Mouse (Mus musculus): ENCODE results near the gene Upf2.

Upf2 gene

GRCm38 (mm10) chr2:5950766-5951595, at the start of gene Upf2:
TSS of gene Upf2 (plus strand) at chr2:5951469.
- DNase-seq (ENCODE audit: low spot score), result peak; percentile 95

DNA sequence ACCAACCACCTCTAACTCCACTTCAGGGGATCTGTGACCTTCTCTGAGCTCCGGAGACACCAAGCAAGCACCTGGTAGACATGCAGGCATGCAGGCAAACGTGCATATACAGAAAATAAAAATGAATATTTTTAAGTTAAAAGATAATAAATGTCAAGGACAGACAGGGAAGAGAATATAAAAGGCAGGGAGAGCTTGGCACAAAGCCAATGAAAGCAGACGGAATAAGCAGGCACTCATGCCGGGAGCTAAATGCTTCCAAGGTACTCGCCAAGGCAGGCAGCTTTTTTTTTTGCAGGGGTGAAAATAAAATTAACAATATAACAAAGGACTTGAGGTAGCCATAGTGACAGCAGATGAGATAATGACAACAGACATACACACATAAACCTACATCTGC, 45.2 kb upstream of the Upf2 start:
- peak; percentile 66 for DNase-seq (ENCODE audit: low spot score)

GRCm38 (mm10) chr2:5906625-5907024, 44.6 kb upstream of the Upf2 start:
- no peak for DNase-seq (ENCODE audit: low spot score)

GRCm38 (mm10) chr2:5911282-5911965, 39.8 kb upstream of the Upf2 start:
- DNase-seq (ENCODE audit: low spot score), result no peak

DNA sequence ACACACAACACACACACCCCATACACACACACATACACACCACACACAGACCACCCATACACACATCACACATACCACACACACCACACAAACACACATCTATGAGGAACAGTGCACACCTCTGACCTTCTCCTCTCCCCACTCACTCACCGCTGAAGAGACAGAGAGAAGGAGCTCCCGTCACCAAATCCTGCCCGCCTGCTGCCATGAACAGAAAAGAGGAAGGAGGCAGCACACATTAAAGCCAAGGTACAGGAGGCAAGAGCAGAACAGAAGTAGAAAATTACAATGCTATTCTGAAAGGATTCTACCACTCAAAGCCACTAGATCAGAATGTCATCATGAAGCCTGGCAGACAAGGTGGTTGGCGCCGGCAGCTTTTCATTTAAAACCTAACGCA, 28.4 kb upstream of the Upf2 start:
- DNase-seq (ENCODE audit: low spot score), result no peak

DNA sequence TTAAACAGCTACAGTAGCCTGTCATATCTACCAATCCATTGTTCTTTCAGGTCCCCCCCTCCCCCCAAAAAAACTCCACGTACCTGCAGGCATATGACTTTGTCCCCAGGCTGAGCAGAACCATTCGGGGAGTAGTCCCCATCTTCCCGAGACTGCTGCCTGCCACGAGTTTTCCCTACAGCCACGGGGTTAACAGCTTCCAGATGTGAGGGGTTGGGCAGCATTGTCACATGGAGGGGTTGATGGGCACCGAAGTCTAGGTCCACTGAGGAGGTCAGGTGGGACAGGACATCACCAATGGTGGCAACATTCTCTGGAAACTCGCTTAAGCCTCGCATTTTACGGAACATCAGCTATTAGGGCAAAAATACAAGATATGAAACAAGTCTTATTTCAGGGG, 27.5 kb upstream of the Upf2 start:
- no peak for DNase-seq (ENCODE audit: low spot score)

DNA sequence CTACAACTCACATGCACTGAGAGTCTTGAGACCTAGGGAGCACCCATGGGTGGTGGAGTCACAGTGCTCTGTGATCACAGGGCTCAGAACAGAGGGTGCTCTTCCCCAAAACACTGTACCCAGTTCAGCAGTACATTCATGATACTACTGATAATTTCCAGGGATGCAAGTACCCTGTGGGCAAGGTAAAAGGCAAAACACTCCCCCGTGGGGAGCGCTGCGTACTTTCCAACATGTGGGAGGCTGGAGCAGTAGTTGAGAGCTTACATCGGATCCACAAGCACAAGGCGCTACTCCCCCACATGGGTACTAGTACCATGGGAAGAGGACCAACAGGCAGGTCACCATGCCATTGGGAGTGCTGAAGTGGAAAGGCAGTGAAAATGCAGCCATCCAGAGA, 23.8 kb upstream of the Upf2 start:
- DNase-seq (ENCODE audit: low spot score), result no peak

GRCm38 (mm10) chr2:5929793-5930192, 21.5 kb upstream of the Upf2 start:
- DNase-seq (ENCODE audit: low spot score), result no peak

DNA sequence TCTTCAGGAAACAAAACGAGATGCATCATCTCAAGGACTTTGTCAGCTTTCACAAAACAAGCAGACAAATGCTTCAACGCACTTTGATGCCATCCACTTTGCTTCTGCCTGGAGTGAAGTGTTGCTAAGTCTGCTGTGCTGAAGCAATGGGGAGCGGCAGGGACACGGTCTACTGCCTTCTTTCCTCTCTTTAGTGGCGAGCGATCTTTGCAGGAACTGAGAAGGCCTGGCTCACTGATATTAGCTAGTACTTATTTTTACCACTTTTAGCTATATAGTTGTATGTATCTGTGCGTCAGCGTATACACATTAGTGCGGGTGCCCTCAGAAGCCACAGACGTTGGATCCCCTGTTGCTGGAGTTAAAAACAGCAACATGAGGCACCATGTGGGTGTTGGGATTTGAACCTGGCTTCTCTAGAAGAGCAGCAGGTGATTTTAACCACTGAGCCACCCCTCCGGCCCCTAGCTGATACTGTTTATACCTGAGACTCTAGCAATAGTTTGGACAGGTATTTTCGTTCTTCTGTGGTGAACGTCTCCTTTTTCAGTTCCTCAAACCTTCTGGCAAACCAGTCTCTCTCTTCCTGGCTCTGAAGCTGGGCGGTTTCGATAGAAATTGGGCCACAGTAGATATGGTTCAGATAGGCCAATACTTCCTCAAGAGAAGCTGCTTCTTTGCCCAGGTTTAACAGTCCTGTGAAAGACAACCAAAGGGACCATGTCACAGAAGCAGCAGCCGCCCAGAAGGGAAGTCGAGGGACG, 20.8 kb upstream of the Upf2 start:
- DNase-seq (ENCODE audit: low spot score), result no peak

DNA sequence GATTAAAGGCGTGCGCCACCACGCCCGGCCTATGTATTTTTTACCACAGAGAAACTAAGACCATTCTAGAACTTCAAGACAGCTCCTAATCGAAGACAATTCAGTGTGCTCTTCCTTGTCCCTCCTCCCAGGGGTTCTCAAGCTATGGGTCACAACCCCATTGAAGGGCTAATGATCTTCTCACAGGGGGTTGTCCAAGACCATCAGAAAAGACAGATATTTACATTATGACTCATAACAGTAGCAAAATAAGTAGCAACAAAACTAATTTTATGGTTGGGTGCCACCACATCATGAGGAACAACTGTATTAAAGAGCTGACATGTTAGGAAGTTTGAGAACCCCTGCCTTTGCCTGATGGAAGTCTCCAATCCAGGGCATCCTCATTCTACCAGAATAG, 19.3 kb upstream of the Upf2 start:
- DNase-seq (ENCODE audit: low spot score), result no peak

DNA sequence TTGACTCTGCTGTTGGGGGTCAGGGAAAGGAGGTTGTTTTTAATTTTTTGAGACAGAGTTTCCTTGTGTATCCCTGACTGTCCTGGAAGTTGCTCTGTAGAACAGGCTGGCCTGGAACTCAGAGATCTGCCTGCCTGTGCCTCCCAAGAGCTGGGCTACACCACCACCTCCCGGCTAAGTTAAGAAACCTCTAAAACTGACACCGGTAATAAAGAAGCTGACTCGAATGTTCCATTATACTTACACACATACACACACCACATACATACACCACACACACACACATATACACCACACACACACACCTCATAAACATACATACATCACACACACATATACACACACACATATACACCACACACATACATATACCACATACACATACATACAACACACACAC, 16.3 kb upstream of the Upf2 start:
- no peak for DNase-seq (ENCODE audit: low spot score)

GRCm38 (mm10) chr2:5936068-5936467, 15.2 kb upstream of the Upf2 start:
- DNase-seq (ENCODE audit: low spot score), result no peak

GRCm38 (mm10) chr2:5936550-5936949, 14.7 kb upstream of the Upf2 start:
- no peak for DNase-seq (ENCODE audit: low spot score)

- DNase-seq (ENCODE audit: low spot score), result no peak
These were observed 11.9 kb upstream of the Upf2 start for GRCm38 (mm10) chr2:5939319-5939718.

GRCm38 (mm10) chr2:5939911-5940310, 11.4 kb upstream of the Upf2 start:
- DNase-seq (ENCODE audit: low spot score), result no peak

DNA sequence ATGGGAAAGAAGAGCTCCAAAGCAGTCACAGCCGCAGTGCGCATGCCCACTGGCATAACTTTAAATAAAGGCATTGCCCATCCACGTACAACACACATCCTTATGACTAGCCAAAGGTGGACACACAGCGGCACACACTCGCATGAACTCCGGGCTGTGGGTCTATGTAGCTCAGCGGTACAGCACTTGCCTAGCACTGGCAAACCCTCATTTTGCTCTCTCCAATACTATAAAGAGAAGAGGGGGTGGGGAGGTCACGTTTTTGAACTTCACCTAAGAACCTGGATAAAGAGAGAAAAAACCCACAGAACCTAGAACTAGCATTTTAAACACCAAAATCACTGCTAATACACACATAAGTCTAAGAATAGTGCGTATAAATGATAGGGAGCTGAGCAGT, 10.3 kb upstream of the Upf2 start:
- DNase-seq (ENCODE audit: low spot score), result no peak

DNA sequence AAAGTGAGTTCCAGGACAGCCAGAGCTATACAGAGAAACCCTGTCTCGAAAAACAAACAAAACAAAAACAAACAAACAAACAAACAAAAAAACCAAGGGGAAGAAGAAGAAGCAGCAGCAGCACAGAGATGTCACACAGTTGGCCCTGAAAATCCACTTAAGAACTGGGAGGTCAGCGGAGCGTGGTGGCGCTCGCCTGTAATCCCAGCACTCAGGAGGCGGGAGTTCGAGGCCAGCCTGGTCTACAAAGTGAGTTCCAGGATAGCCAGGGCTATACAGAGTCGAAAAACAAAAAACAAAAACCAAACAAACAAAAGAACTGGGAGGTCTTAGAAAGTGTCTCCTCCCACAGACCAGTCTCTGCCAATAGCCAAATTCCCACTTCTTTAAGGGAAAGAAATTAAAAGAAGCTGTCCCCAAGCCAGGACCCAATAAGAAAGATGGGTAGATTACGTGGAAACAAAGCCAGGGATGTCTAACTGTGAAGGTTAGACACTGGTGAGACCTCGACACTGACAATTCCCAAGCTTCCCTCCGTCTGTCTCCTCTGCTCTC, 9.3 kb upstream of the Upf2 start:
- DNase-seq (ENCODE audit: low spot score), result no peak

- DNase-seq (ENCODE audit: low spot score), result peak; percentile 68
These were observed 8.7 kb upstream of the Upf2 start, which contains the start of gene Dhtkd1 for GRCm38 (mm10) chr2:5942416-5943032. TSS of gene Dhtkd1 (minus strand) at chr2:5942792.

GRCm38 (mm10) chr2:5943071-5943470, 8.2 kb upstream of the Upf2 start:
- DNase-seq (ENCODE audit: low spot score), result no peak

- no peak for DNase-seq (ENCODE audit: low spot score)
These were observed 5.6 kb upstream of the Upf2 start for GRCm38 (mm10) chr2:5945629-5946028.

- no peak for DNase-seq (ENCODE audit: low spot score)
These were observed 4.4 kb upstream of the Upf2 start for GRCm38 (mm10) chr2:5946876-5947275.

- DNase-seq (ENCODE audit: low spot score), result no peak
These were observed 2.3 kb upstream of the Upf2 start for GRCm38 (mm10) chr2:5948964-5949363.

All from layer of hippocampus, adult 11-12 months (tissue).